Mouse (Mus musculus) kidney, embryonic 15.5 days (tissue): ENCODE measurements around the gene Esrra. TPM values are rescaled to one million over a fixed set of nuclear protein-coding genes. Genes with fewer than 3 reads are reported as not detected.
"Not testable (repeated sequence)": the region's sequence is repeated elsewhere in the genome, so short reads cannot be mapped to it uniquely, and the experiment has no call there.

ENCODE experiments used
- ATAC-seq: fragments of 200-750 bp; cut with Nextera tagmentation; replicated peaks from 2 replicates; pipeline ENCODE4 v1.8.0; 2017; ENCODE audit warnings: moderate TSS enrichment; ENCODE audit not compliant: low FRiP score
- H3K27ac ChIP-seq: fragments of 300-500 bp; sonication (generic); 2 replicates; pipeline ENCODE4 v1.5.1; 2015; ENCODE audit warnings: mild to moderate bottlenecking, inconsistent platforms
- H3K27me3 ChIP-seq: fragments of 300-500 bp; sonication (generic); 2 replicates; pipeline ENCODE4 v1.6.1; 2015; ENCODE audit warnings: inconsistent platforms
- H3K36me3 ChIP-seq: fragments of 300-500 bp; sonication (generic); 2 replicates; pipeline ENCODE4 v1.6.1; 2015; ENCODE audit warnings: inconsistent platforms
- H3K4me1 ChIP-seq: fragments of 300-500 bp; sonication (generic); 2 replicates; pipeline ENCODE4 v1.6.1; 2015; ENCODE audit warnings: inconsistent platforms
- H3K4me2 ChIP-seq: fragments of 300-500 bp; sonication (generic); 2 replicates; pipeline ENCODE4 v1.6.1; 2015; ENCODE audit warnings: moderate library complexity, mild to moderate bottlenecking, inconsistent platforms
- H3K4me3 ChIP-seq: fragments of 300-500 bp; sonication (generic); replicated peaks from 2 replicates; pipeline ENCODE4 v1.5.1; 2015; ENCODE audit warnings: mild to moderate bottlenecking, inconsistent platforms
- H3K9ac ChIP-seq: fragments of 300-500 bp; sonication (generic); 2 replicates; pipeline ENCODE4 v1.6.1; 2015; ENCODE audit warnings: mild to moderate bottlenecking, inconsistent platforms
- H3K9me3 ChIP-seq: fragments of 300-500 bp; sonication (generic); replicated peaks from 2 replicates; pipeline ENCODE4 v1.6.1; 2016; ENCODE audit warnings: inconsistent platforms
- WGBS: fragments of 180-500 bp; shearing (Covaris S2); methylation state at CpG from one replicate; pipeline ENCODE4 v1.1.7; 2015; ENCODE audit warnings: mixed read lengths; 5-methylcytosine and 5-hydroxymethylcytosine counted together
- polyA plus RNA-seq: library from polyadenylated mRNA; unstranded; fragments of >200 nt; fragmentation: Nextera tagmentation; extraction: Ambion mirVana; gene quantifications from 2 replicates; pipeline ENCODE4 v1.2.1, GENCODE M21; 2015

Esrra gene
- polyA plus RNA-seq, 1 experiment from 2014 or later = 14.8 TPM

DNA sequence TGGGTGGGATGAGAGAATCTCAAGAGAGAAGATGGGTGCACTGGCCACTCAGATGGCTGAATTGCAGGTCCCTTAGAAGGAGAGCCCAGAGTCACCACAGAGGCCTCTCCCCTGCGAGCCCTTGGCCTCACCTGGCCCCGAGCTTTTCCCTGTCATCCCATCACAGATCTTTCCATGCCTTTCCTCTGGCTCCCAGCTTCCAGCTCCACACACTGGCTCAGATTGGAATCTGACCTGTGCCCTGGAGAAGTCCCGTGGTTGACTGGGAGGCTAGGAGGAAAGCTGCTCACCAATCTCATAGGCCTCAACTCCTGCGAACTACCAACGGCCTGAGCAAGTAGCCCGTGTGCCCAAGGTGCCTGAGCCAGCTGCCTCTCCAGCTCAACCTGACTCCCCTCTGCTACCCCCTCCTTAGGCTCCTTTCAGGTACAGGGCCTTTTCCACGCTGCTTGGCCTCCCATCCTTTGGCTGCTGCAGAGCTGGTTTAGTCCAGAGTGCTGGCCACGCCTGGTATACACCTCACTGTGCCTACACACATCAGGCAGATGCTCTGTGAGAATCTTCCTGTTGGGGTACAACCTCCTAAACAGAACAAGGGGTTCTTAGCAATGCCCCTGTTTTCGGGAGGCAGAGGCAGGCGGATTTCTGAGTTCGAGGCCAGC is 16.0 kb downstream of the Esrra start:
- WGBS = 92% methylated on average over 11 of the region's 11 CpGs

DNA sequence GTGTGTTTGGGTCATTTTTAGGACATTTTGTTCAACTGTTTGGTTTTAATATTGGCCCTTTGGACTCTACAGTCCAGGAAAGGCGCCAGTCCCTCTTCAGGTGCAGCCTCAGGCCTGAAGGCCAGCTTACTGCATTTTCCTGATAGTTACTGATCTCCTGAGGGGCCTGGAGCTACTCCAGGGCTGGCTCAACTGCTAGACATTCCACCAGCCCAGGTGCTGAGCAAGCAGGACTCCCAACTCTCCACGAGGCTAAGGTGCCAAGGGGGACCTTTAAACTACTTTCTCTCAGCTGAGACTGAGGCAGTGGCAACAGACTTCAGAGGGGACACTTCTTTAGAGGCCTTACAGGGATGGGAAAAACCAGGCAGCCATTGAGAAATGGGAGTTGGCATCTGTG is 16.8 kb downstream of the Esrra start:
- ATAC-seq = no peak

More for the DNA sequence above, 16.0 kb downstream of the Esrra start:
- Histone ChIP-seq H3K4me2 (no peak overlapping the region), H3K9ac (no peak overlapping the region), H3K4me3 (no peak overlapping the region), H3K27ac (no peak overlapping the region), H3K4me1 (peaks cover 23% of the 10 kb centered on the region), H3K27me3 (no peaks in the 10 kb centered on the region), H3K36me3 (peaks cover 34% of the 10 kb centered on the region), H3K9me3 (no peaks in the 10 kb centered on the region)
- ATAC-seq = no peak

DNA sequence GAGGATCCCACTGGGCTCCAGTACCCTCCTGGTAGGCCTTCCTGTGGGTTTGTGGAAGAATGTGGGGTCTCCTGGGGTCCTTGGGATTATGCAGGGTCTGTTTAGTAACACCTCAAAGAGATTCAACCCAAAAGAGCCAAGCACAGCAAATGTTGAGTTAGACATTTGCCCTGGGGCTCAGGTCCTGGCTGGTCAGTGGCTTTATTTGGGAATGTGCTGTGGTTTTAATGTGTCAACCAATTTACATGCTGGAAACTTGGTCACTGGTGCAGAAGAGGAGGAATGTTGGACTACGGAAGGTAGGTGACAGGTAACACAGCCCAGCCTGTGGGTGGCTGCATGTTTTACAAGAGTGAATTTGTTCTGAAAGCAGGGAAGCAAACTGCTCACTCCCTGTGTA is 18.6 kb downstream of the Esrra start:
- H3K9me3 ChIP-seq = peaks cover 7% of the 10 kb centered on the region; the same call in 1 of the 2 replicates
- no peak overlapping the region for H3K4me3 ChIP-seq
- peaks cover 34% of the 10 kb centered on the region for H3K36me3 ChIP-seq
- H3K4me2 ChIP-seq = no peak overlapping the region
- H3K9ac ChIP-seq = no peak overlapping the region
- peaks cover 11% of the 10 kb centered on the region for H3K4me1 ChIP-seq
- no peak for ATAC-seq
- H3K27ac ChIP-seq = no peak overlapping the region
- 91% methylated on average over 1 of the region's 1 CpGs for WGBS
- H3K27me3 ChIP-seq = no peaks in the 10 kb centered on the region

More for the DNA sequence above, 16.8 kb downstream of the Esrra start:
- Histone ChIP-seq H3K9ac (no peak overlapping the region), H3K27me3 (no peaks in the 10 kb centered on the region), H3K9me3 (peaks cover 7% of the 10 kb centered on the region; the same call in 1 of the 2 replicates), H3K4me2 (no peak overlapping the region), H3K4me3 (no peak overlapping the region), H3K4me1 (peaks cover 23% of the 10 kb centered on the region), H3K36me3 (peaks cover 34% of the 10 kb centered on the region), H3K27ac (no peak overlapping the region)
- WGBS = 70% methylated on average over 2 of the region's 2 CpGs

DNA sequence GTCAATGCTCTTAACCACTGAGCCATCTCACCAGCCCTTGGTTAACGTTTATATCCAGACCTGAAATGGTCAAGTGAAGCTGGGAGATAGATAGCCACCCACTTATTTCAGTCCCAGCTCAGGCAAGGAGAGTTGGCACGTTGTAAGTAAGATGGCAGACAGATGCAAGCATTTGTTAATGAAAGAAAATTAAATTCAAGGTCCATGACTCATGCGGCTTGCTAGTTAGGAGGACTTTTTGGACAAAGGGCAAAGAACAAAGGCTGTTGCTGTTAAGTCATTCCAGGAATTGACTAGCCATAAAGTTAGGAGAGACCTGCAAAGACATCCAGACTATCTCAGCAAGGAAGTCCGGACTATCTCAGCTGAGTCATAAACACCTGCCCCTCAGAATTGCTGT is 22.0 kb downstream of the Esrra start:
- Histone ChIP-seq H3K9ac (no peak overlapping the region), H3K9me3 (peaks cover 13% of the 10 kb centered on the region; the same call in 1 of the 2 replicates), H3K27me3 (no peaks in the 10 kb centered on the region), H3K4me3 (no peak overlapping the region), H3K36me3 (peaks cover 7% of the 10 kb centered on the region), H3K4me2 (no peak overlapping the region), H3K27ac (no peak overlapping the region), H3K4me1 (no peaks in the 10 kb centered on the region)
- WGBS = 83% methylated on average over 4 of the region's 4 CpGs
- no peak for ATAC-seq

DNA sequence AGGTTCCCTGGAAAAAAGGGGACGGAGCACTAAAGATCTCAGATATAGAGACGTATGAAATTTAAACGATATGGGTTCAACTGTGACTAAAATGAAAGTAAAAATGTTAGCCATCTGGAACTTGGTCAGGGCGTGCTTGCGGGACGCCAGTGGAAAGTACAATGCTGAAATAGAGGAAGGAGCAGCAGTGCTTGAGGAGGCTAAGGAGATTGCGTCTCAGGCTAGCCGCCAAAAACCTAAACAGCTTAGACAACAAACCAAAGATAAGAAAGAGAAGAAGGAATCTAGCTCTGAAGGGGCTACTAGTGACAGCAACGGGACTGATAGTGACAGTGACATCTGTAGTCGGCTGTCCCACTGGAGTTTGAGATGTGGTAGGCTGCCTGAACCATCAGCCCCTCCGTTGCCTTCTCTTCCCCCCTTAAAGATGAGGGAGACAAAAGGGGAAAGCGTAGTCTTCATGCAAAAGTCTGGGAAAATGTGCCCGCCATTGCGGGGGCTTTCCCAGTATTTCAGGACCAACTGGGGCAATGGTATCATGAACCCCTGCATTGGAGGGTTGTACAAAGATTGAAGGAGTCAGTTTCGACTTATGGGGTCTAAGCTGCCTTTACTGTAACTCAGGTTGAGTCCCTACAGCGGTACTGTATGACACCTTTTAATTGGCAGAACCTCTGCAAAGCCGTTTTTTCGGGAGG is 25.9 kb downstream of the Esrra start:
- H3K4me3 ChIP-seq, H3K9ac ChIP-seq, ATAC-seq, H3K27ac ChIP-seq, H3K4me2 ChIP-seq, H3K4me1 ChIP-seq, H3K36me3 ChIP-seq, H3K27me3 ChIP-seq: not testable (repeated sequence)
- H3K9me3 ChIP-seq = peaks cover 13% of the 10 kb centered on the region; the same call in 1 of the 2 replicates
- 91% methylated on average over 18 of the region's 18 CpGs for WGBS

DNA sequence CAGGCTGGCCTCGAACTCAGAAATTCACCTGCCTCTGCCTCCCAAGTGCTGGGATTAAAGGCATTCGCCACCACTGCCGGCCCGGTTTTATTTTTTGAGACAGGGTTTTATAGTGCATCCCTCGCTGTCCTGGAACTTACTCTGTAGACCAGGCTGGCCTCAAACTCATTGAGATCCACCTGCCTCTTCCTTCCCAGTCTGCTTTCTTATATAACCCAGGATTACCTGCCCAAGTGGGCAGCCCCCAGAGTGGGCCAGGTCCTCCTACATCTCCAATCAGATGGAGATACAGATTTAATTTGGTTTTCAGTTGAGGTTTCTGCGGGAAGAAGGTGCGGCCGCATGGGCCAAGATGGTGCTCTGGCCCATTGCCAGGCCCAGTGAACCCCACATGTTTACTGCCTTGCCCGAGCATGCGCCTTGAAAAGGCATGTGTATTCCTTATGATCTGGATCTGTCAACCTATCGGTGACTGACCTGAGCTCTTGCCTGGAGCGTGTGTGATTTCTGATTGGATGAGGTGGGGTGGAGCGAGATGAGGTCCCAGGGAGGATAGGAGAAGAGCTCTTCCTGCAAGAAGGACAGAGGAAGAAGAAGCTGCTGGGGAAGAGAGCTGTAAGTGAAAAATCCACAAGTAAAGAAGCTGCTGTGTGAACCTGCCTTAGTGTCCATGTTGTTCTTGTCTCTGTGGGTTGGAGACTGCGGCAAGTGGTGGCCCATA is 27.7 kb downstream of the Esrra start:
- Histone ChIP-seq H3K36me3 (no peaks in the 10 kb centered on the region), H3K27ac (no peak overlapping the region), H3K9ac (no peak overlapping the region), H3K4me3 (no peak overlapping the region), H3K4me1 (0 out of 2 replicates have a peak, but pooled peaks cover 4% of the 10 kb centered on the region), H3K9me3 (0 out of 2 replicates have a peak, but pooled peaks cover 6% of the 10 kb centered on the region), H3K27me3 (no peaks in the 10 kb centered on the region), H3K4me2 (no peak overlapping the region)
- 96% methylated on average over 14 of the region's 14 CpGs for WGBS
- ATAC-seq = no peak

DNA sequence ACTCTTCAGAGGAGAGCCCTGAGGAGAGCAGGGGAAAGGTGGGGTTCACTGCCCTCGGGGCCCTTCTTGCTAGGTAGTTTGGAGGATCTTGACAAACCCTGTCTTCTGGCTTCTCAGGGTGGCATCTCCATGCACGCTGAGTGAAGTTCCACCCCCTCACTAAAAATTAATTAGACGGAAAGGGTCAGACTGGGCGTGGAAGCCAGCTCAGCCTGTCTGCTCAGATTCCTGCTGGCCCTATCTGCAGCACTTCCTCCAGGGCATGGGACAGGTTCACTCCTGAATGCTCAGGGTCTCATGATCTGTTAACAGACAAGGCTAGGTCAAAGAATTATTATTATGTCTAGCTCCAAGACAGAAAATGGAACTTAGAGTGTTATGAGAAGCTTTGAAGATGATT is 29.1 kb downstream of the Esrra start:
- Histone ChIP-seq H3K4me3 (no peak overlapping the region), H3K9ac (no peak overlapping the region), H3K4me2 (peak overlapping the region; percentile 9; the same call in 1 of the 2 replicates), H3K27me3 (no peaks in the 10 kb centered on the region), H3K9me3 (0 out of 2 replicates have a peak, but pooled peaks cover 6% of the 10 kb centered on the region), H3K27ac (no peak overlapping the region), H3K4me1 (0 out of 2 replicates have a peak, but pooled peaks cover 4% of the 10 kb centered on the region), H3K36me3 (no peaks in the 10 kb centered on the region)
- no peak for ATAC-seq
- 39% methylated on average over 4 of the region's 4 CpGs for WGBS

DNA sequence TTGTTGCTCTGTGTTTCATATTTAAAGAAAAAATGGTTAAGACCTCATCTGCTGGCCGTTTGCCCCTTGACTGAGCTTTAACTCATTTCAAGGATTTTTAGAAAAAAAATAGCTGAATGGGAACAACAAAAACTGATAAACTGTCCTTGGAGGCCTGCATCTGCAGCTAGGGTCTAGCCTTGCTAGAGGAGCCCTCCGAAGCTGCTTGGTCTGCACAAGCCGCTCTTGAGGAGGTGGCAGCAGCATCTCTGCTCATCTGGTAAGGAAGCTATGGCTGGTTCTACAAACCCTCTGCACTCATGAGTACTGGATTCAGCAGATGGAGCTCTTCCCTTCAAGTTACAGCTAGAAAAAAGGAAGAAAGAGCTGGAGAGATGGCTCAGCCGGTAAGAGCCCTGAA is 43.6 kb downstream of the Esrra start:
- 88% methylated on average over 4 of the region's 4 CpGs for WGBS
- no peak for ATAC-seq
- H3K36me3 ChIP-seq = no peaks in the 10 kb centered on the region

DNA sequence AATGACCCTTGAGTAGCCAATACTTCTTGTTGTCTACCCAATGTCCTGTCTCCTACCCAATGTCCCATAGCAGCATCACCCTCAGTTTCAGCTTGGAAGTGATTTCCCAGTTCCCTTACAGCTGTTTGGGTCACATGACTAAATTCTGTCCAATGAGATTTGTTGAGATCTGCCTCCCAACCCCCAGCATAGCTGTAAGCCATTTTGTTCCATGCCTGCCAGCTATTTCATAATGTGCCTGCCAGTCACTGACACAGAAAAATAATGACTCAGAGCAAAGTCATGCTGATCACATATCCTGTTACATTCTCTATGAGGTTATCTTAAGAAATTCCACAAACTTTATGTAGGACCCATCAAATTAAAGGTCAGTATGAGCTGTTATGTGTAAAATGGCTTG is 44.8 kb downstream of the Esrra start:
- Histone ChIP-seq H3K9ac (no peak overlapping the region), H3K27me3 (no peaks in the 10 kb centered on the region), H3K36me3 (no peaks in the 10 kb centered on the region), H3K9me3 (no peaks in the 10 kb centered on the region; the same call in 1 of the 2 replicates), H3K4me3 (no peak overlapping the region), H3K27ac (no peak overlapping the region), H3K4me1 (peaks cover 5% of the 10 kb centered on the region), H3K4me2 (no peak overlapping the region)
- no peak for ATAC-seq

More for the DNA sequence above, 43.6 kb downstream of the Esrra start:
- no peak overlapping the region for H3K9ac ChIP-seq
- no peak overlapping the region for H3K4me2 ChIP-seq
- no peak overlapping the region for H3K27ac ChIP-seq
- no peak overlapping the region for H3K4me3 ChIP-seq
- H3K27me3 ChIP-seq = no peaks in the 10 kb centered on the region
- no peaks in the 10 kb centered on the region for H3K4me1 ChIP-seq
- no peaks in the 10 kb centered on the region; the same call in 1 of the 2 replicates for H3K9me3 ChIP-seq

DNA sequence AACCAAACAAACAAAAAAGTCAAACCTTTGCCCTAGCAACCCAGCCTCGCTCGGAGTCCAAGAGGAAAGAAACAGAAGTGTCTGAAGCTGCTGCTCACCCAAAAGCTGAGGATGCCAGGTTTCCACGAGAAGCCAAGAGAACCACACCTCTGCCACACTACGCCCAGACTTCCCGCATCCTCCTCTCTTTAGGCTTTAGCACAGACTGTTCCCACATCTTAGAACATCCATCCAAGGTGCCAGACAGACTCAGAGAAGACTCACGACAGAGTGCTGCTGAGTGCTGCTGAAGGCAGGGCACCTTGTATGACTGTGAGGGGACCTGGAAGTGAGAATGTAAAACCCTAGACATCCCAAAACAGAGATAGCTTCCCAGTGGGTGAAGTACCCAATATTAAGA is 45.8 kb downstream of the Esrra start:
- Histone ChIP-seq H3K36me3 (no peaks in the 10 kb centered on the region), H3K27ac (no peak overlapping the region), H3K9me3 (no peaks in the 10 kb centered on the region; the same call in 1 of the 2 replicates), H3K4me2 (no peak overlapping the region), H3K9ac (no peak overlapping the region), H3K4me3 (no peak overlapping the region), H3K4me1 (peaks cover 9% of the 10 kb centered on the region), H3K27me3 (no peaks in the 10 kb centered on the region)
- WGBS = 86% methylated on average over 6 of the region's 6 CpGs
- no peak for ATAC-seq

DNA sequence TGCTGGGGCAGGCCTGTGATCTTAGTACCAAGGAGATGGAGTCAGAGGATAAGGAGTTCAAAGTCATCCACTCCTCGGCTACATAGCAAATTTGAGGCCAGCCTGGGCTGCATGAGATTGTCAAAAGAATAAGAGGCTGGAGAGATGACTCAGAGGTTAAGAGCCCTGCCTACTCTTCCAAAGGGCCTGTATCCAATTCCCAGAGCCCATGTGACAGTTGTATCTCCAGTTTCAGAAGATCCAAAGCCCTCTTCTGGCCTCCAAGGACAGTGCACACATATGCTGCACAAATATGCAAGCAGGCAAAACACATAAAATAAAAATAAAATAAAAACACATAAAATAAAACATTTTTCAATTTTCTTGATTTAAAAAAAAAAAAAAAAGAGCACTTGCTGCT is 47.4 kb downstream of the Esrra start:
- no peaks in the 10 kb centered on the region for H3K36me3 ChIP-seq
- no peak for ATAC-seq
- 75% methylated on average over 1 of the region's 1 CpGs for WGBS
- H3K4me3 ChIP-seq = no peak overlapping the region
- no peaks in the 10 kb centered on the region for H3K27me3 ChIP-seq
- H3K4me2 ChIP-seq = no peak overlapping the region
- H3K9me3 ChIP-seq = no peaks in the 10 kb centered on the region
- H3K27ac ChIP-seq = no peak overlapping the region
- H3K4me1 ChIP-seq = peaks cover 13% of the 10 kb centered on the region
- H3K9ac ChIP-seq = no peak overlapping the region

DNA sequence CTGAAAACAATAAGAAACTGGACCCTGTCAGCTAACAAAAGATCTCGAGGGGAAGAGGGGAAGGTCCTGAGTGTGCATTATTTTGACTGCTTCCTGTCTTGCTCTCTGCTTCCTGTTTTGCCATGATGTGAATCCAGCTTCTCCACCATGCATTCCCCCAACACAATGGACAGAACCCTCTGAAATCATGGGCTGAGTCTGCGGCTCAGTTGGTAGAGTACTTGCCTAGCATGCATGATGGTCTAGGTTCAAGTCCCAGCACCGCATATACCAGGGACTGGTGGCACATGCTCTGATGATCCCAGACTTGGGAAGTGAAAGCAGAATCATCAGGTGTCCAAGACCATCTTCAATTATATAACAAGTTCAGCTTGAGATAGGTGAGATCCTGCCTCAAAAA is 48.9 kb downstream of the Esrra start:
- WGBS = 71% methylated on average over 3 of the region's 3 CpGs
- 0 out of 2 replicates have a peak overlapping the region, but pooled peaks have one; percentile 37 for H3K27ac ChIP-seq
- no peak for ATAC-seq

More for the DNA sequence above, 48.9 kb downstream of the Esrra start:
- H3K27me3 ChIP-seq = no peaks in the 10 kb centered on the region
- no peaks in the 10 kb centered on the region for H3K9me3 ChIP-seq
- H3K4me2 ChIP-seq = no peak overlapping the region
- H3K4me3 ChIP-seq = no peak overlapping the region
- H3K4me1 ChIP-seq = peaks cover 16% of the 10 kb centered on the region
- no peak overlapping the region for H3K9ac ChIP-seq
- no peaks in the 10 kb centered on the region for H3K36me3 ChIP-seq
